Mouse (Mus musculus) G1E (cell line): ENCODE results near the gene Bik. TPM values are rescaled to one million over a fixed set of nuclear protein-coding genes. Genes with fewer than 3 reads are reported as not detected.

ENCODE experiments used
- ATAC-seq: 2 replicates; pipeline ENCODE4 v1.8.0; 2016; ENCODE audit warnings: mild to moderate bottlenecking; ENCODE audit not compliant: insufficient number of reproducible peaks, poor library complexity, low FRiP score, severe bottlenecking; ENCODE audit errors: extremely low read depth
- DNase-seq: peaks from one replicate; pipeline ENCODE4 v3.0.0; 2012; ENCODE audit warnings: low spot score
- H3K27me3 ChIP-seq: 2 replicates; pipeline ENCODE4 v1.6.1; 2012; ENCODE audit warnings: mild to moderate bottlenecking, low read length, inconsistent platforms; ENCODE audit not compliant: insufficient read depth
- H3K36me3 ChIP-seq: replicated peaks from 2 replicates; pipeline ENCODE3; 2012; ENCODE audit warnings: mild to moderate bottlenecking, inconsistent platforms
- H3K4me1 ChIP-seq: 2 replicates; pipeline ENCODE4 v1.6.1; 2012; ENCODE audit warnings: low read depth, low read length, inconsistent platforms, mixed read lengths; ENCODE audit not compliant: insufficient read depth
- H3K4me3 ChIP-seq: 2 replicates; pipeline ENCODE4 v1.5.1; 2012; ENCODE audit warnings: low read depth, mild to moderate bottlenecking, inconsistent platforms, low read length, moderate library complexity, mixed read lengths
- H3K9me3 ChIP-seq: replicated peaks from 2 replicates; pipeline ENCODE4 v1.6.1; 2012; ENCODE audit warnings: inconsistent platforms
- CTCF ChIP-seq: IDR thresholded peaks from 2 replicates; pipeline ENCODE4 v1.5.1; 2012; ENCODE audit warnings: low read depth, low read length, inconsistent platforms, mixed read lengths
- GATA1 ChIP-seq: IDR thresholded peaks from 2 replicates; pipeline ENCODE4 v1.6.1; 2012; ENCODE audit warnings: borderline replicate concordance, low read length, inconsistent platforms, mixed read lengths
- GATA2 ChIP-seq: IDR thresholded peaks from 2 replicates; pipeline ENCODE4 v1.6.1; 2012; ENCODE audit warnings: low read depth, low read length, inconsistent platforms, borderline replicate concordance
- POLR2AphosphoS5 ChIP-seq: IDR thresholded peaks from 2 replicates; pipeline ENCODE4 v1.6.1; 2012; ENCODE audit warnings: low read depth, low read length, inconsistent platforms; ENCODE audit not compliant: insufficient replicate concordance
- TAL1 ChIP-seq: conservative IDR thresholded peaks from 2 replicates; pipeline ENCODE4 v1.6.1; 2012; ENCODE audit warnings: low read depth, low read length, inconsistent platforms, mixed read lengths
- polyA plus RNA-seq: library from polyadenylated mRNA; stranded (reverse); fragments of >175 nt; gene quantifications from 2 replicates; pipeline ENCODE4 v1.2.3, GENCODE M21; 2012
- total RNA-seq, 2 experiments: library from RNA; stranded (forward) in 1 of 2; stranded (reverse) in 1 of 2; fragments of 200-1000 nt in 1 of 2; fragments of >200 nt in 1 of 2; fragmentation: Nextera tagmentation in 1 of 2; gene quantifications; 2 replicates each; pipeline ENCODE4 v1.2.3; 2014 to 2017

Gene Bik
- total and polyA plus RNA-seq, 3 experiments = not detected

DNA sequence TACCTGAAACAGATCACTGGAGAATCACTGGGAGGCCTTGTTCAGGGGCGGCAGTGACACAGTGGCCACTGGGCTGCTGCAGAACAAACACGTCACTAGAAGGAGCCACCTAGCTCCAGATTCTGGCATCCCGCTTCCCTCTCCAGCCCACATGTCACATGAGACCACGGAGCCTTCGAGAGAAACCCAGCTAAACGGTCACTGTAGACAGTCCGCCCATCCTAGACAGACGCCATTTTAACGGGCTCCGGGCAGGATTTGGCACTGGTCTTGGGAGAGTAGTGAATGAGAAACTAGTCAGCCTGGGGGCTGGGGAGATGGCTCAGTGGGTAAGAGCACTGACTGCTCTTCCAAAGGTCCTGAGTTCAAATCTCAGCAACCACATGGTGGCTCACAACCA lies 42.4 kb upstream of the Bik start:
- Histone ChIP-seq H3K9me3 (no peaks in the 10 kb centered on the region), H3K27me3 (peaks cover 4% of the 10 kb centered on the region; the same call in 1 of the 2 replicates), H3K4me1 (peaks cover 19% of the 10 kb centered on the region), H3K36me3 (peaks cover 24% of the 10 kb centered on the region), H3K4me3 (no peak overlapping the region)
- no peak for DNase-seq
- no peak for ATAC-seq
- TF ChIP-seq POLR2AphosphoS5 = no peak

DNA sequence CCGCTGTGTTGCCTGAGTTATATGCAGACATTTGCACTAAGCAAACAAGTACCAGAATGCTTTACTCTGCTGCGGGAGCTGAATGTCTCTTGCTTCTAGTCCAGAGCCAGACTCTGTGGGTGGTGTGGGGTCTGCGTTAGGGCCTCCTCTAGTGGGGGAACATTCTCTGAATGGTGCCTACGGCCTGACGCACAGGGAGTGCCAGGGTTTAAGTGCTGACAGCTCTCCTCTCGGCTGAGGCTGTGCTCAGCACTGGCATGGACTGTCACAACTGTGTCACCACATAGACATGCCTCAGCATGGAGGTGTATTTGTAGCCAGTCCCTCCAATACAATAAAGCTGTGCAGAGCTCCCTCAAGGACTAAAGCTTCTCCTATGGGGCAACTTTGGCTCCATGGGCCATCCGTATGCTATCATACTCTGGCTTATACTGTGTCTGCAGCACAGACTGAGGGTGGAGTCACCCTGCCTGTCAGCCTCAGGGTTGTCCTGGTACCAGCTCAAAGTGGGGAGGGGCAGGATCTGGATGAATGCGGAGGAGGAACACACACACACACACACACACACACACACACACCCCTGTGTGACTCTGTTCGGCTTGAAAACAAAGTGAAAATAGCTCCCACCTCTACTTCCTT lies 39.1 kb upstream of the Bik start:
- Histone ChIP-seq H3K4me3 (no peak overlapping the region), H3K36me3 (peaks cover 47% of the 10 kb centered on the region), H3K9me3 (no peaks in the 10 kb centered on the region), H3K4me1 (peaks cover 7% of the 10 kb centered on the region), H3K27me3 (no peaks in the 10 kb centered on the region)
- ATAC-seq (no peak), DNase-seq (no peak)
- TF ChIP-seq GATA2 (no peak), CTCF (no peak), POLR2AphosphoS5 (no peak), GATA1 (no peak), TAL1 (no peak)

DNA sequence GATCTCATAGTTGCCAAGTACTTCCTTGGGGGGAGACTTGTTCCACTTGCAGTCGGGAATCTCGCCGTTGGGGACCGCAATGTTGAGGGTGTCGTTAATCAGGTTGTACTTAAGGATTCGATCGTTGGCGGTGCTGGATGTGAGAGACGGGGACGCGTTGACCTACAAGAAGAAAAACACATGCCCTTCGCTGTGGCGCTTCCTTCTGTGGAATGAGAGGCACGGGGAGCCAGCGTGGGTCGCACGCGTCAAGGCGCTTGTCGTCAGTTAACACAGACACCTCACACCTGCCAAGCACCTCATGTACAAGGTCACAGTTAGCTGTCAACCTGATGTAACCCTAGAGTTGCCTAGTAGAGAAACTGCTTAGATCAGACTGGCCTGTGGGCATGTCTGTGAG lies 37.2 kb upstream of the Bik start:
- no peak for ATAC-seq
- no peak for DNase-seq
- no peaks in the 10 kb centered on the region for H3K4me1 ChIP-seq
- no peaks in the 10 kb centered on the region for H3K9me3 ChIP-seq
- peaks cover 54% of the 10 kb centered on the region for H3K36me3 ChIP-seq
- H3K27me3 ChIP-seq = no peaks in the 10 kb centered on the region
- no peak for TF ChIP-seq TAL1
- TF ChIP-seq CTCF = no peak
- no peak for TF ChIP-seq GATA1
- no peak for TF ChIP-seq GATA2
- no peak for TF ChIP-seq POLR2AphosphoS5
- no peak overlapping the region for H3K4me3 ChIP-seq

DNA sequence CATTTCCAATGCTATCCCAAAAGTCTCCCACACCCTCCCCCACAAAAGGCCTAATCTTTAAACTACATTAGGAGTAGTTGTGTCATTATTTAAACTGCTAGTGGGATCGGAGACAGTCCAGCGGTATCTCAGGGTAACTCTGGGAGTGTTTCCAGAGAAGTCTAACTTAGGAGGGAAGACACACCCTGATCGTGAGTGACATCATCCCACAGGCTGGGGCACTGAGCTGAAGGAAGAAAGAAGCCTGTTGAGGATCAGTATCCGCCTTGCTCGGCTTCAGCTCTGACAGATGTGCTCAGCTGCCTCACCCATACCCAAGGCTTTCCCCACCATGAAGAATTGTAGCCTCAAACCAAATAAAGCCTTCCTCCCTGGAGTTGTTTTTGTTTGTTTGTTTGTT lies 34.8 kb upstream of the Bik start:
- no peak for DNase-seq
- ATAC-seq = no peak
- Histone ChIP-seq H3K4me1 (peaks cover 18% of the 10 kb centered on the region), H3K9me3 (no peaks in the 10 kb centered on the region), H3K4me3 (no peak overlapping the region), H3K36me3 (peaks cover 58% of the 10 kb centered on the region), H3K27me3 (no peaks in the 10 kb centered on the region)
- TF ChIP-seq CTCF (no peak), POLR2AphosphoS5 (no peak), GATA1 (no peak)

DNA sequence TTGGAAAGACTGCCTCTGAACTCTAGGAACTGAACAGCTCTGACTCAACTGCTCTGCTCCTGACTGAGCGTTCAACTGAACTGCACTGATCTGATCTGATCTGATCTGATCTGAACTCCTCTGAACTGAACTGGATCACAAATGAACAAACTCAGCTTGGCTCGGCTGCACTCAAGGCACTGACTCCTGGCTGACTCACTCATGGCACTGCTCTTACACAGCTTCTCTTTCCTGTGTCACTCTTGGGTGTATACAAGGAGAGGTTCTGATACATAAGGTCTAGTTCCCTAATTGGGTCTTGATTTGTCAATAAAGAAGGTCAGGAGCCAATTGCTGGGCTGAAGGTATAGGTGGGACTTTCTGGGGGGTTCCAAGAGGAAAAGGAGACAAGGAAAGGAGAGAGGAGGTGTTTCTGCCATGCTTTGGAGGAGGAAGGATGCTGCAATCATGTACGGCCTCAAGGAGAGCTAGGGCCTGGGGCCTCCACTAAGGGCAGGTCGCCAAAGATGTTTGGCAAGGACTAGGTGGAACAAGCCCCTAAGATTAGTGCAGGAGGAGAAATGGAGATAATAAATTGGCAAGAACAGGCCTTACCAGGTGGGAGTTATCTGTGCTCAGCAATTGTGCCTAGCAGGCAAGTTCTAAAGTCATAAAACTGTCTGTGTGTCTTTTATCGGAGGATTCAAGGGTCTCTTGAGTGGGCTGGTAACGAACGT lies 32.6 kb upstream of the Bik start:
- H3K4me3 ChIP-seq = no peak overlapping the region
- peaks cover 66% of the 10 kb centered on the region for H3K36me3 ChIP-seq
- TF ChIP-seq POLR2AphosphoS5 (no peak), CTCF (no peak), TAL1 (no peak), GATA2 (no peak), GATA1 (no peak)
- no peaks in the 10 kb centered on the region for H3K9me3 ChIP-seq
- no peak for DNase-seq
- ATAC-seq = no peak
- no peaks in the 10 kb centered on the region for H3K27me3 ChIP-seq
- H3K4me1 ChIP-seq = peaks cover 18% of the 10 kb centered on the region

DNA sequence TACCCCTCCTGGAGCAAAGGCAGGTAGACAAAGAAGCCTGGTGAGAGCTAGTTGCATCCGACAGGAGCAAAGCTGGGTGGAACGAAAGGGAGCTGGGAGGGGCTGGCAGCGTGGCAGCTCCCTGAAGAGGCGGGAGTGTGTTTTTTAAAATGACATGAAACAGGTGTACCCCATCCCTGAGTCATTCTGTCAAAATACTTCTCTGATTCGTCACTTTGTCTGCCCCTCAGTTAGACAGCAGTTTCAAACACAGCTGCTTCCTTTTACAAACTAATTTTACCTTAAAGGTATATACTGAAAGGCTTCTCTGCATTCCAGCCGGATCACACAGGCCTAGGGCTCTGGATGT lies 32.1 kb upstream of the Bik start:
- Histone ChIP-seq H3K9me3 (no peaks in the 10 kb centered on the region), H3K27me3 (no peaks in the 10 kb centered on the region), H3K36me3 (peaks cover 65% of the 10 kb centered on the region), H3K4me3 (no peak overlapping the region), H3K4me1 (peaks cover 18% of the 10 kb centered on the region)
- DNase-seq = no peak
- no peak for ATAC-seq
- TF ChIP-seq POLR2AphosphoS5 (no peak), GATA1 (no peak), TAL1 (no peak), CTCF (no peak), GATA2 (no peak)
